Mouse (Mus musculus) urinary bladder, postnatal 25 days (tissue): ENCODE results near the gene Ano1.

Source experiments
- DNase-seq: peaks from one replicate; pipeline ENCODE4 v3.0.0; 2022; ENCODE audit warnings: low spot score

Ano1 gene

GRCm38 (mm10) chr7:144751833-144752232 lies at the start of gene Ano1:
TSS of gene Ano1 (minus strand) at chr7:144751974.
- DNase-seq = no peak

- no peak for DNase-seq
Observed at GRCm38 (mm10) chr7:144798471-144798870, 46.7 kb upstream of the Ano1 start.

GRCm38 (mm10) chr7:144796986-144797735 lies 45.4 kb upstream of the Ano1 start:
- no peak for DNase-seq

GRCm38 (mm10) chr7:144795976-144796474 lies 44.3 kb upstream of the Ano1 start:
- no peak for DNase-seq

- no peak for DNase-seq
Observed at GRCm38 (mm10) chr7:144793296-144793695, 41.5 kb upstream of the Ano1 start.

GRCm38 (mm10) chr7:144791426-144791825 lies 39.7 kb upstream of the Ano1 start:
- DNase-seq = no peak

- DNase-seq = no peak
Observed at GRCm38 (mm10) chr7:144789601-144790556, 38.1 kb upstream of the Ano1 start.

- DNase-seq = no peak
Observed at GRCm38 (mm10) chr7:144788631-144789030, 36.9 kb upstream of the Ano1 start.

- DNase-seq = no peak
Observed at GRCm38 (mm10) chr7:144787501-144787900, 35.7 kb upstream of the Ano1 start.

- DNase-seq = no peak
Observed at GRCm38 (mm10) chr7:144786571-144786970, 34.8 kb upstream of the Ano1 start.

- no peak for DNase-seq
Observed at GRCm38 (mm10) chr7:144784176-144784575, 32.4 kb upstream of the Ano1 start.

- no peak for DNase-seq
Observed at GRCm38 (mm10) chr7:144782402-144782801, 30.6 kb upstream of the Ano1 start.

GRCm38 (mm10) chr7:144781337-144781736 lies 29.6 kb upstream of the Ano1 start:
- DNase-seq = no peak

- no peak for DNase-seq
Observed at GRCm38 (mm10) chr7:144780190-144780589, 28.4 kb upstream of the Ano1 start.

GRCm38 (mm10) chr7:144779691-144780090 lies 27.9 kb upstream of the Ano1 start:
- no peak for DNase-seq

- DNase-seq = no peak
Observed at GRCm38 (mm10) chr7:144777805-144778204, 26.0 kb upstream of the Ano1 start.

- DNase-seq = peak; percentile 91
Observed at GRCm38 (mm10) chr7:144775804-144776447, 24.2 kb upstream of the Ano1 start.

- DNase-seq = peak; percentile 14
Observed at GRCm38 (mm10) chr7:144775214-144775613, 23.4 kb upstream of the Ano1 start.

- no peak for DNase-seq
Observed at GRCm38 (mm10) chr7:144774283-144774682, 22.5 kb upstream of the Ano1 start.

- DNase-seq = no peak
Observed at GRCm38 (mm10) chr7:144770116-144770515, 18.3 kb upstream of the Ano1 start.

GRCm38 (mm10) chr7:144769434-144770080 lies 17.8 kb upstream of the Ano1 start:
- no peak for DNase-seq

GRCm38 (mm10) chr7:144768845-144769244 lies 17.1 kb upstream of the Ano1 start:
- no peak for DNase-seq
